Mouse (Mus musculus): ENCODE measurements at regions not wholly inside any gene's neighbourhood (a gene's known extent, or its start where the extent isn't known, plus 50 kb on each side); places are given as distances from the start of the nearest gene placed in this dataset.

DNA sequence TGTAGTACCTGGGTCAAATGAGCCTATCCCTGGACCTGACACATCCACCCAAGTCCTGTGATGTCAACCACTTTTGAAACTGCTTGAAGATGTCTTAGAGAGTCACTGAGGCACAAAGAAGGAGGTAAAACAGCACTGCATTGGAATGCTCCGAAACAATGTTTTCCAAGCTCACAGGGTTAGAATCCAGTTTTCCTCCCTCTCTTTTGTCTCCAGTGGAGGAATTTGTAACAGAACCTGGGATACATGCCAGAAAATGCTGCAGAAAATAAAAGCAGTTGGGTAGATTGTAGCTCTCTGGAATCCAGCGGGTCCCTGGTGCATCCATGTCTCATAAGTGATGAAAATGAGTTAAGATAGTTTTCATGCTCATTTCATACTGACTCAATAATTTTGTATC, 71.8 kb upstream of the Arhgap28 start:
- no peak for DNase-seq (ENCODE audit: low spot score)
- Histone ChIP-seq H3K4me2 (replicated peaks; ENCODE audit: low read depth, low read length) (no peak overlapping the region), H3K9ac (replicated peaks; ENCODE audit: low read depth) (no peak overlapping the region), H3K4me3 (ENCODE audit: low read depth, low read length) (no peak overlapping the region), H3K36me3 (ENCODE audit: insufficient read depth, low read length) (no peaks in the 10 kb centered on the region), H3K27ac (ENCODE audit: low read length) (no peak overlapping the region), H3K27me3 (replicated peaks; ENCODE audit: insufficient read depth, low read length) (no peaks in the 10 kb centered on the region), H3K4me1 (ENCODE audit: insufficient read depth, low read depth, low read length) (no peaks in the 10 kb centered on the region), H3K9me3 (ENCODE audit: low read length) (no peaks in the 10 kb centered on the region)
- no peak for ATAC-seq
- TF ChIP-seq CTCF (IDR thresholded peaks at IDR 0.05) (no peak), EP300 (IDR thresholded peaks at IDR 0.05) (no peak)
- WGBS: 35% methylated on average over 2 of the region's 2 CpGs

DNA sequence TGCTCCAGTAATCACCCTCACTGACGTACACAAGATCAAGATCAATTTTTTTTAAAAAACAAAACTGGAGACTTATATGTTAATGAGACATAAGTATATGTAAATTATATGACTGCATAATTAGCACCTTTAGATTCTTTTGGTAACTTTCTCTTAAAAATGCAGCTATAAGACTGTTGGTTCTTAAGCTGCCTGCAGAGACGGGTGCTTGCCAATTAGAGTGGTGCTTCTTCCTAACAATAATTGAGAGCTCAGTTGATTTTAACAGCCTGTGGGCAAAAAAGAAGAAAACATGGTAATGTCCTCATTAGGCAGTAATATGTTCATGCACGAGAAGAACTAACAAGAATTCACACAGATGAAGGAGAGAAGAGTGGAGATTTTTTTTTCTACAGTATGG, 74.8 kb upstream of the Arhgap28 start:
- H3K4me1 ChIP-seq (ENCODE audit: insufficient read depth, low read depth, low read length): no peaks in the 10 kb centered on the region
- no peaks in the 10 kb centered on the region for H3K9me3 ChIP-seq (ENCODE audit: low read length)
- no peak for DNase-seq (ENCODE audit: low spot score)
- H3K36me3 ChIP-seq (ENCODE audit: insufficient read depth, low read length): no peaks in the 10 kb centered on the region
- no peak overlapping the region for H3K27ac ChIP-seq (ENCODE audit: low read length)
- H3K4me2 ChIP-seq (replicated peaks; ENCODE audit: low read depth, low read length): no peak overlapping the region
- no peak overlapping the region for H3K4me3 ChIP-seq (ENCODE audit: low read depth, low read length)
- no peaks in the 10 kb centered on the region for H3K27me3 ChIP-seq (replicated peaks; ENCODE audit: insufficient read depth, low read length)
- ATAC-seq: no peak
- 84% methylated on average over 3 of the region's 3 CpGs for WGBS
- no peak overlapping the region for H3K9ac ChIP-seq (replicated peaks; ENCODE audit: low read depth)
- TF ChIP-seq EP300 (IDR thresholded peaks at IDR 0.05) (no peak), CTCF (IDR thresholded peaks at IDR 0.05) (no peak)

DNA sequence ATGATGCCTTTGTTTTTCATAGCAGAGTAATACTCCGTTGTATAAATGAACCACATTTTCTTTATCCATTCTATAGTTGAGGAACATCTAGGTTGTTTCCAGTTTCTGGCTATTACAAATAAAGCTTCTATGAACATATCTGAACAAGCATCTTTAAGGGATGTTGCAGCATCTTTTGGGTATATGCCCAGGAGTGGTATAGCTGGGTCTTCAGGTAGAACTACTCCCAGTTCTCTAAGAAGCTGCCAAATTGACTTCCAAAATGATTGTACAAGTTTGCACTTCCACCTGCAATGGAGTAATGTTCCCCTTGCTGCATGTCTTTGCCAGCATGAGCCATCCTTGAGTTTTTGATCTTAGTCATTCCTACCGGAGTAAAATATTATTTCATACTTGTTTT, 80.5 kb upstream of the Arhgap28 start:
- DNase-seq (ENCODE audit: low spot score) (no peak), ATAC-seq (no peak)
- no peaks in the 10 kb centered on the region for H3K9me3 ChIP-seq (ENCODE audit: low read length)
- H3K36me3 ChIP-seq (ENCODE audit: insufficient read depth, low read length): no peaks in the 10 kb centered on the region
- H3K27me3 ChIP-seq (replicated peaks; ENCODE audit: insufficient read depth, low read length): no peaks in the 10 kb centered on the region
- H3K4me1 ChIP-seq (ENCODE audit: insufficient read depth, low read depth, low read length): no peaks in the 10 kb centered on the region
- no peak overlapping the region for H3K4me2 ChIP-seq (replicated peaks; ENCODE audit: low read depth, low read length)
- H3K4me3 ChIP-seq (ENCODE audit: low read depth, low read length): no peak overlapping the region
- H3K9ac ChIP-seq (replicated peaks; ENCODE audit: low read depth): no peak overlapping the region
- no peak overlapping the region for H3K27ac ChIP-seq (ENCODE audit: low read length)
- TF ChIP-seq CTCF (IDR thresholded peaks at IDR 0.05): no peak
- no peak for TF ChIP-seq EP300 (IDR thresholded peaks at IDR 0.05)
- 90% methylated on average over 2 of the region's 2 CpGs for WGBS

DNA sequence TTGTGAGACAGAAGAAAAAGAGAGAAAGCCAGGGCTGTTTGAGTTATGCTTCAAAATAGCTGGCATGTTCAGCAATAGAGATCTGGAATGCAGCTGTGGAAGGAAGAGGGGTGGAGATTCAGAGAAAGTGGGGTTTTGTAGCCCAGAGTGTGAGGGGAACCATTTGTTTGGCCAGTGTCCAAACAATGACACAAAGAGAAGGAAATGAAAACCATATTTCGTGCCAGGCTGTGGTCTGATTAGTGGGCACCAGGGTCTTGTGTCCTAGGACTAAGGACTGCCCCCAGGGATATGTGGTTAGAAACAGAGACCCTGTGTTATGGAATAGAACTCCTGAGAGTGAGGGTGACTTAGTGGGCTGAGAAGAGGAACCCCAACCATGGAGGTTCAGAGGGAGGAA, 83.2 kb upstream of the Arhgap28 start:
- WGBS: 38% methylated on average over 1 of the region's 1 CpGs
- TF ChIP-seq EP300 (IDR thresholded peaks at IDR 0.05) (no peak), CTCF (IDR thresholded peaks at IDR 0.05) (no peak)
- H3K4me3 ChIP-seq (ENCODE audit: low read depth, low read length): no peak overlapping the region
- ATAC-seq: no peak
- no peaks in the 10 kb centered on the region for H3K27me3 ChIP-seq (replicated peaks; ENCODE audit: insufficient read depth, low read length)
- no peaks in the 10 kb centered on the region for H3K4me1 ChIP-seq (ENCODE audit: insufficient read depth, low read depth, low read length)
- DNase-seq (ENCODE audit: low spot score): no peak
- H3K9me3 ChIP-seq (ENCODE audit: low read length): no peaks in the 10 kb centered on the region
- no peak overlapping the region for H3K9ac ChIP-seq (replicated peaks; ENCODE audit: low read depth)
- H3K4me2 ChIP-seq (replicated peaks; ENCODE audit: low read depth, low read length): no peak overlapping the region
- no peaks in the 10 kb centered on the region for H3K36me3 ChIP-seq (ENCODE audit: insufficient read depth, low read length)
- no peak overlapping the region for H3K27ac ChIP-seq (ENCODE audit: low read length)

DNA sequence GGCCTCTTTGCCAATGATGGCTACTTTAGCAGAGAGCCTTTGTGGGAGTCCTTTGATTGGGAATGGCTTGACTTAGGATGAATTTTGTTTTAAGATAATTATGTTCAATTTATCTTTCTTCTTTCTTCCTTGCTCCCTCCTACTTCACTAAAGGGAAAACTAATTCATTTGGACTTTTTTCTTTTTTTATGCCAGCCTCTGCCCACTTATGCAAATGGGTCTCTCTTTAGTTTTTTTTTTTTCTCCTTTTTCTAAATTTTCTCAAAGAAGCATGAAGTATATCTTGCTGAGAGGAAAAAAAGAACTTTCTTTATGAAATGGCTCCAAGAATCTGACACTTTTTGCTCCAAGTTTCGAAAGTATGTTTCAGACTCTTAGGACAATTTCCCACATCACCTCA, 85.3 kb upstream of the Arhgap28 start:
- Histone ChIP-seq H3K9ac (replicated peaks; ENCODE audit: low read depth) (no peak overlapping the region), H3K4me3 (ENCODE audit: low read depth, low read length) (no peak overlapping the region), H3K4me2 (replicated peaks; ENCODE audit: low read depth, low read length) (no peak overlapping the region), H3K4me1 (ENCODE audit: insufficient read depth, low read depth, low read length) (no peaks in the 10 kb centered on the region), H3K9me3 (ENCODE audit: low read length) (no peaks in the 10 kb centered on the region), H3K36me3 (ENCODE audit: insufficient read depth, low read length) (no peaks in the 10 kb centered on the region), H3K27ac (ENCODE audit: low read length) (no peak overlapping the region), H3K27me3 (replicated peaks; ENCODE audit: insufficient read depth, low read length) (no peaks in the 10 kb centered on the region)
- no peak for TF ChIP-seq CTCF (IDR thresholded peaks at IDR 0.05)
- TF ChIP-seq EP300 (IDR thresholded peaks at IDR 0.05): no peak
- DNase-seq (ENCODE audit: low spot score) (no peak), ATAC-seq (no peak)
- WGBS: 75% methylated on average over 1 of the region's 1 CpGs

DNA sequence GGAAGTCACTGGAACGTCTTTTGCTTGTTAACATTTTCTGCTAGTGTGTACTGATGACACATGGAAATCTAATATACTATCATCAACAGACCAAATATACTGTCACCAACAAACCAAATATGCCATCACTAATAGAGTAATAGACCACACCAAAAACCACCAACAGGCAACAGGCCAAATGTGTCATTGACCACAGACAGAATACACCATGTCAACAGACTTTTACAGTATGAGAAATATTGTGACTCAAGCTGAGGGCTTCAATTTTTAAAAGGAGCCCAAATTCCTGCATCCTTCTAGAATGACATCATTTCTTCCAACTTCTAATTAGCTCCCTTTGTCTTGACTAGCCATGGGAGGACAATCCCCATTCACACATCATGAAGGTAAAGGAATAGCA, 85.9 kb upstream of the Arhgap28 start:
- H3K36me3 ChIP-seq (ENCODE audit: insufficient read depth, low read length): no peaks in the 10 kb centered on the region
- H3K9ac ChIP-seq (replicated peaks; ENCODE audit: low read depth): no peak overlapping the region
- no peak overlapping the region for H3K27ac ChIP-seq (ENCODE audit: low read length)
- no peaks in the 10 kb centered on the region for H3K9me3 ChIP-seq (ENCODE audit: low read length)
- H3K4me3 ChIP-seq (ENCODE audit: low read depth, low read length): no peak overlapping the region
- H3K4me1 ChIP-seq (ENCODE audit: insufficient read depth, low read depth, low read length): no peaks in the 10 kb centered on the region
- no peak for TF ChIP-seq EP300 (IDR thresholded peaks at IDR 0.05)
- no peak for TF ChIP-seq CTCF (IDR thresholded peaks at IDR 0.05)
- no peak for DNase-seq (ENCODE audit: low spot score)
- H3K27me3 ChIP-seq (replicated peaks; ENCODE audit: insufficient read depth, low read length): no peaks in the 10 kb centered on the region
- ATAC-seq: no peak
- no peak overlapping the region for H3K4me2 ChIP-seq (replicated peaks; ENCODE audit: low read depth, low read length)
- WGBS: 51% methylated on average over 1 of the region's 1 CpGs

DNA sequence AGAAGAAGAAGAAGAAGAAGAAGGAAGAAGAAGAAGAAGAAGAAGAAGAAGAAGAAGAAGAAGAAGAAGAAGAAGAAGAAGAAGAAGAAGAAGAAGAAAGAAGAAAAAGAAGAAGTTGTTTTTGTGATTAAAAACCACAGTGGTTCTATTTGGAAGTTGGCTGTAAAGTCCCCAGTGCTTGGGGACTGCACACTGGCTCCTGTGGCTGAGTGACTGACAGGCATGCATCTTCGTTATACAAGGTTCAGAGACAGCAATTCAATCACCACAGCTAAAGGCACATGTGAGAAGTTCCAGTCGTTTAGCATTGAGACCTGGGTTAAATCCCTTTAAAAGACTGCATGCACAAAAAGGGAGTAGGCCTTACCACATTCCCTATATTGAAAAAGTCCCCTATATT, 93.1 kb upstream of the Arhgap28 start:
- H3K27ac ChIP-seq (ENCODE audit: low read length): no peak overlapping the region
- ATAC-seq (no peak), DNase-seq (ENCODE audit: low spot score) (no peak)
- 76% methylated on average over 2 of the region's 2 CpGs for WGBS
- H3K27me3 ChIP-seq (replicated peaks; ENCODE audit: insufficient read depth, low read length): no peaks in the 10 kb centered on the region
- no peaks in the 10 kb centered on the region; the same call in 1 of the 2 replicates for H3K9me3 ChIP-seq (ENCODE audit: low read length)
- no peaks in the 10 kb centered on the region for H3K4me1 ChIP-seq (ENCODE audit: insufficient read depth, low read depth, low read length)
- no peak for TF ChIP-seq EP300 (IDR thresholded peaks at IDR 0.05)
- TF ChIP-seq CTCF (IDR thresholded peaks at IDR 0.05): no peak
- no peaks in the 10 kb centered on the region for H3K36me3 ChIP-seq (ENCODE audit: insufficient read depth, low read length)
- no peak overlapping the region for H3K9ac ChIP-seq (replicated peaks; ENCODE audit: low read depth)
- H3K4me3 ChIP-seq (ENCODE audit: low read depth, low read length): no peak overlapping the region
- no peak overlapping the region for H3K4me2 ChIP-seq (replicated peaks; ENCODE audit: low read depth, low read length)
